Mouse (Mus musculus) CH12.LX (cell line): ENCODE measurements around the gene Mov10l1. TPM values are rescaled to one million over a fixed set of nuclear protein-coding genes. Genes with fewer than 3 reads are reported as not detected.

Experiments used
- DNase-seq: peaks from one replicate; pipeline ENCODE4 v3.0.0-alpha.2; 2013; ENCODE audit errors: extremely low read depth
- H3K27ac ChIP-seq: 2 replicates; pipeline ENCODE4 v1.5.1; 2012; ENCODE audit warnings: low read depth, mild to moderate bottlenecking, control low read depth, moderate library complexity; ENCODE audit not compliant: insufficient read depth
- H3K27me3 ChIP-seq: replicated peaks from 2 replicates; pipeline ENCODE3; 2012; ENCODE audit warnings: inconsistent platforms
- H3K36me3 ChIP-seq, 2 experiments: replicated peaks in 1 of 2; 2 replicates each; pipeline versions ENCODE3 to v1.6.1; 2012; ENCODE audit warnings: inconsistent platforms in 1 of 2, low read length in 1 of 2, mild to moderate bottlenecking in 1 of 2, mixed read lengths in 1 of 2, moderate library complexity in 1 of 2; ENCODE audit not compliant: control insufficient read depth in 1 of 2, insufficient read depth in 1 of 2
- H3K4me1 ChIP-seq, 2 experiments: 2 replicates each; pipeline ENCODE4 v1.6.1; 2012; ENCODE audit warnings: inconsistent platforms in 1 of 2, moderate library complexity in 1 of 2; ENCODE audit not compliant: insufficient read depth in 2 of 2, control insufficient read depth in 1 of 2
- H3K4me2 ChIP-seq: 2 replicates; pipeline ENCODE4 v1.6.1; 2012; ENCODE audit warnings: low read depth, mild to moderate bottlenecking, control low read depth; ENCODE audit not compliant: poor library complexity, insufficient read depth, severe bottlenecking
- H3K4me3 ChIP-seq, 3 experiments: fragments of 150-350 bp in 1 of 3; sonication (generic) in 1 of 3; replicated peaks in 1 of 3; 2 replicates each; pipeline versions ENCODE3 to v1.5.1; 2011 to 2012; ENCODE audit warnings: low read depth in 2 of 3, low read length in 2 of 3, mild to moderate bottlenecking in 2 of 3, moderate library complexity in 2 of 3, control low read depth in 1 of 3, improper control_type of control experiment in 1 of 3, inconsistent platforms in 1 of 3, mixed read lengths in 1 of 3; ENCODE audit not compliant: poor library complexity in 1 of 3
- H3K79me2 ChIP-seq: replicated peaks from 2 replicates; pipeline ENCODE4 v1.6.1; 2012; ENCODE audit warnings: mild to moderate bottlenecking, moderate library complexity; ENCODE audit not compliant: control insufficient read depth, poor library complexity, insufficient read depth, severe bottlenecking; ENCODE audit errors: extremely low read depth
- H3K9ac ChIP-seq: 2 replicates; pipeline ENCODE4 v1.6.1; 2012; ENCODE audit warnings: low read depth, mild to moderate bottlenecking, control low read depth, moderate library complexity; ENCODE audit not compliant: insufficient read depth
- H3K9me3 ChIP-seq: replicated peaks from 2 replicates; pipeline ENCODE3; 2012; ENCODE audit warnings: low read length, inconsistent platforms, mixed read lengths
- BHLHE40 ChIP-seq: IDR thresholded peaks from 2 replicates; pipeline ENCODE4 v1.6.1; 2011; ENCODE audit warnings: mild to moderate bottlenecking, low read depth, low read length, improper control_type of control experiment
- CHD1 ChIP-seq: IDR thresholded peaks from 2 replicates; pipeline ENCODE4 v1.6.1; 2012; ENCODE audit warnings: low read depth, low read length, improper control_type of control experiment, inconsistent platforms
- CTCF ChIP-seq, 2 experiments: IDR thresholded peaks in 1 of 2; conservative IDR thresholded peaks in 1 of 2; 2 replicates each; pipeline ENCODE4 v1.5.1; 2011 to 2012; ENCODE audit warnings: low read depth in 2 of 2, low read length in 2 of 2, improper control_type of control experiment in 1 of 2, inconsistent platforms in 1 of 2, mild to moderate bottlenecking in 1 of 2, moderate library complexity in 1 of 2
- E2F4 ChIP-seq: IDR thresholded peaks from 2 replicates; pipeline ENCODE4 v1.6.1; 2011; ENCODE audit warnings: low read depth, low read length, improper control_type of control experiment; ENCODE audit not compliant: insufficient replicate concordance
- ELF1 ChIP-seq: IDR thresholded peaks from 2 replicates; pipeline ENCODE4 v1.6.1; 2014; ENCODE audit warnings: low read depth, mild to moderate bottlenecking, inconsistent platforms, low read length, improper control_type of control experiment
- EP300 ChIP-seq: IDR thresholded peaks from 2 replicates; pipeline ENCODE4 v1.6.1; 2011; ENCODE audit warnings: low read length, improper control_type of control experiment
- ETS1 ChIP-seq: conservative IDR thresholded peaks from 2 replicates; pipeline ENCODE4 v1.6.1; 2012; ENCODE audit warnings: low read depth, mild to moderate bottlenecking, inconsistent platforms, low read length, improper control_type of control experiment, moderate library complexity
- GABPA ChIP-seq: IDR thresholded peaks from 2 replicates; pipeline ENCODE4 v1.6.1; 2012; ENCODE audit warnings: low read depth, low read length, improper control_type of control experiment, inconsistent platforms; ENCODE audit not compliant: insufficient replicate concordance
- IRF4 ChIP-seq: IDR thresholded peaks from 2 replicates; pipeline ENCODE4 v1.6.1; 2014; ENCODE audit warnings: low read depth, mild to moderate bottlenecking, inconsistent platforms, low read length, improper control_type of control experiment
- JUN ChIP-seq: IDR thresholded peaks from 2 replicates; pipeline ENCODE4 v1.6.1; 2011; ENCODE audit warnings: low read depth, mild to moderate bottlenecking, low read length, improper control_type of control experiment, moderate library complexity; ENCODE audit not compliant: insufficient read depth
- KAT2A ChIP-seq: IDR thresholded peaks from 2 replicates; pipeline ENCODE4 v1.6.1; 2012; ENCODE audit warnings: low read length, improper control_type of control experiment, inconsistent platforms; ENCODE audit not compliant: insufficient replicate concordance
- MAFK ChIP-seq: IDR thresholded peaks from 2 replicates; pipeline ENCODE4 v1.6.1; 2011; ENCODE audit warnings: low read length, improper control_type of control experiment; ENCODE audit not compliant: insufficient replicate concordance
- MAX ChIP-seq: IDR thresholded peaks from 2 replicates; pipeline ENCODE4 v1.6.1; 2011; ENCODE audit warnings: low read length, improper control_type of control experiment
- MAZ ChIP-seq: IDR thresholded peaks from 2 replicates; pipeline ENCODE4 v1.6.1; 2012; ENCODE audit warnings: low read depth, mild to moderate bottlenecking, inconsistent platforms, low read length, improper control_type of control experiment, moderate library complexity
- MEF2A ChIP-seq: IDR thresholded peaks from 2 replicates; pipeline ENCODE4 v1.6.1; 2014; ENCODE audit warnings: low read depth, mild to moderate bottlenecking, inconsistent platforms, low read length, improper control_type of control experiment, borderline replicate concordance
- MXI1 ChIP-seq: IDR thresholded peaks from 2 replicates; pipeline ENCODE4 v1.6.1; 2011; ENCODE audit warnings: mild to moderate bottlenecking, low read depth, low read length, improper control_type of control experiment
- NELFE ChIP-seq: IDR thresholded peaks from 2 replicates; pipeline ENCODE4 v1.6.1; 2011; ENCODE audit warnings: low read depth, low read length, improper control_type of control experiment
- NRF1 ChIP-seq: IDR thresholded peaks from 2 replicates; pipeline ENCODE4 v1.6.1; 2014; ENCODE audit warnings: low read depth, mild to moderate bottlenecking, inconsistent platforms, low read length, improper control_type of control experiment, moderate library complexity
- PAX5 ChIP-seq: IDR thresholded peaks from 2 replicates; pipeline ENCODE4 v1.6.1; 2012; ENCODE audit warnings: low read length, inconsistent platforms, mixed read lengths
- POLR2A ChIP-seq: IDR thresholded peaks from 2 replicates; pipeline ENCODE4 v1.6.1; 2011; ENCODE audit warnings: low read depth, mild to moderate bottlenecking, improper control_type of control experiment, low read length
- POLR2AphosphoS2 ChIP-seq: IDR thresholded peaks from 2 replicates; pipeline ENCODE4 v1.6.1; 2011; ENCODE audit warnings: low read depth, low read length, improper control_type of control experiment
- SIN3A ChIP-seq: IDR thresholded peaks from 2 replicates; pipeline ENCODE4 v1.6.1; 2012; ENCODE audit warnings: low read length, improper control_type of control experiment, inconsistent platforms
- TBP ChIP-seq: conservative IDR thresholded peaks from 2 replicates; pipeline ENCODE4 v1.6.1; 2011; ENCODE audit warnings: low read depth, low read length, improper control_type of control experiment
- USF1 ChIP-seq: IDR thresholded peaks from 2 replicates; pipeline ENCODE4 v1.6.1; 2014; ENCODE audit warnings: low read depth, mild to moderate bottlenecking, inconsistent platforms, low read length, improper control_type of control experiment
- USF2 ChIP-seq: conservative IDR thresholded peaks from 2 replicates; pipeline ENCODE4 v1.6.1; 2011; ENCODE audit warnings: low read depth, low read length, improper control_type of control experiment
- ZC3H11A ChIP-seq: IDR thresholded peaks from 2 replicates; pipeline ENCODE4 v1.6.1; 2012; ENCODE audit warnings: low read depth, mild to moderate bottlenecking, inconsistent platforms, low read length, improper control_type of control experiment
- ZMIZ1 ChIP-seq: IDR thresholded peaks from 2 replicates; pipeline ENCODE4 v1.6.1; 2012; ENCODE audit warnings: low read depth, mild to moderate bottlenecking, inconsistent platforms, low read length, improper control_type of control experiment
- ZNF384 ChIP-seq: IDR thresholded peaks from 2 replicates; pipeline ENCODE4 v1.6.1; 2012; ENCODE audit warnings: low read depth, low read length, improper control_type of control experiment, inconsistent platforms
- dilution Hi-C: fragments of 300-500 bp; cut with MboI; formaldehyde crosslinking; loops from 2 replicates; pipeline ENCODE4 v1.14.3; 2020; ENCODE audit warnings: low sequenced_read_pairs; ENCODE audit not compliant: extremely low pct_unique_long_range_greater_than_20kb, extremely low pct_ligation_motif_present
- in situ Hi-C: fragments of 300-500 bp; cut with MboI; formaldehyde crosslinking; loops from 3 replicates; pipeline ENCODE4 v1.14.3; 2019; ENCODE audit warnings: low sequenced_read_pairs, low pct_ligation_motif_present, low pct_unique_long_range_greater_than_20kb, mixed read lengths
- polyA plus RNA-seq: library from polyadenylated mRNA; unstranded; fragments of >175 nt; gene quantifications from 2 replicates; pipeline ENCODE4 v1.2.1, GENCODE M21; 2012; ENCODE audit warnings: low read depth; ENCODE audit not compliant: insufficient read length
- total RNA-seq, 2 experiments: library from RNA; depleted of rRNA; stranded (reverse); fragments of 300-350 nt in 1 of 2; fragments of >200 nt in 1 of 2; gene quantifications; 2 replicates each; pipeline ENCODE4 v1.2.3; 2012 to 2014

The Mov10l1 gene
- total and polyA plus RNA-seq, 3 experiments = not detected

GRCm38 (mm10) chr15:88979138-88979446, 3.6 kb upstream of the Mov10l1 start:
- Histone ChIP-seq H3K9ac (no peak overlapping the region), H3K27me3 (peaks cover 59% of the 10 kb centered on the region)
- dilution Hi-C loops = no loop called here
- TF ChIP-seq MXI1 (no peak), USF1 (no peak), NRF1 (no peak), ZMIZ1 (no peak), JUN (no peak), ZC3H11A (no peak), BHLHE40 (no peak), IRF4 (no peak), MAFK (no peak), MAX (no peak), ZNF384 (no peak), E2F4 (no peak), ELF1 (no peak), MEF2A (no peak), CTCF (conservative IDR thresholded peaks at IDR 0.05 in 1 of 2, IDR thresholded peaks at IDR 0.05 in 1 of 2; ENCODE audit: low read depth in 2 of 2, low read length in 2 of 2) (no peak), PAX5 (no peak), MAZ (no peak), CHD1 (no peak), USF2 (no peak)
- TF ChIP-seq, all 38 proteins: peak for 0
- Histone ChIP-seq H3K4me1 (no peaks in the 10 kb centered on the region), H3K4me3 (no peak overlapping the region), H3K79me2 (no peaks in the 10 kb centered on the region), H3K27ac (no peak overlapping the region), H3K36me3 (no peaks in the 10 kb centered on the region), H3K4me2 (no peak overlapping the region), H3K9me3 (no peaks in the 10 kb centered on the region)
- in situ Hi-C loops = no loop called here
- no peak for DNase-seq

DNA sequence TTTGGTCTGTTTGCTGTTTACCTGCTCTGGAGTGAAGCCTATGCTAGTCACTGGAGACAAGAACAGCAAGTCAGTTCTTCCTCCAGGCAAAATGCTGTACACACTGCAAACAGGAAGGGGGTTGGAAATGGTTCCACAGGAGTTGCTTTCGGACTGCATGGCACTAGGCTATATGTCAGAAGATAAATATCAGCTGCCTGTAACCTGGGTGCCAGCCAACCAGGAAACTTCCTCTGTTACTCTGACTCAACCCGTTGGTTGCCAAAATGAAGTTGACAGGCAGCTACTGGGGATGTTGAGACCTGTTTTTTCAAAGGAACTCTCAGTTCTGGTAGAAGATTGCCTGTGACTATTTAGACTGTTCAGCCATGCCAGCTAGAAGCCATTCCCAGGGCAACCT, 6.5 kb downstream of the Mov10l1 start:
- no peak overlapping the region for H3K27ac ChIP-seq
- H3K9ac ChIP-seq = no peak overlapping the region
- H3K4me2 ChIP-seq = no peak overlapping the region
- H3K36me3 ChIP-seq = no peaks in the 10 kb centered on the region
- no peaks in the 10 kb centered on the region for H3K4me1 ChIP-seq
- TF ChIP-seq EP300 (no peak), MAZ (no peak), GABPA (no peak), POLR2AphosphoS2 (no peak), ZNF384 (no peak), KAT2A (no peak), E2F4 (no peak), POLR2A (no peak), NELFE (no peak), ETS1 (no peak), SIN3A (no peak), TBP (no peak), ZMIZ1 (no peak), JUN (no peak)
- H3K9me3 ChIP-seq = no peaks in the 10 kb centered on the region
- H3K4me3 ChIP-seq = no peak overlapping the region
- no peak for DNase-seq
- H3K79me2 ChIP-seq = no peaks in the 10 kb centered on the region
- in situ Hi-C loops = no loop called here
- peaks cover 66% of the 10 kb centered on the region for H3K27me3 ChIP-seq
- dilution Hi-C loops = no loop called here
